Mouse (Mus musculus): ENCODE measurements around the gene Txn2. TPM values are rescaled to one million over a fixed set of nuclear protein-coding genes. Genes with fewer than 3 reads are reported as not detected.
A peak's percentile ranks its signal among the peaks of the same experiment; 100 is the strongest.

The Txn2 gene
- polyA plus RNA-seq, 1 experiment from 2014 or later: 253 TPM

GRCm38 (mm10) chr15:77930986-77931688, 2.3 kb upstream of the Txn2 start:
- H3K36me3 ChIP-seq (ENCODE audit: control insufficient read depth, insufficient read depth, low read length): no peaks in the 10 kb centered on the region
- H3K4me3 ChIP-seq (ENCODE audit: low read depth, low read length): no peak overlapping the region
- H3K27ac ChIP-seq (ENCODE audit: low read depth, low read length): no peak overlapping the region
- DNase-seq (ENCODE audit: low spot score) (no peak), ATAC-seq (ENCODE audit: low FRiP score) (no peak)
- H3K27me3 ChIP-seq (ENCODE audit: control insufficient read depth, insufficient read depth, low read length): no peaks in the 10 kb centered on the region
- peaks cover 6% of the 10 kb centered on the region; the same call in 1 of the 2 replicates for H3K4me1 ChIP-seq (replicated peaks; ENCODE audit: control insufficient read depth, insufficient read depth, low read length)
- 80% methylated on average over 6 of the region's 6 CpGs for WGBS
- H3K9ac ChIP-seq (ENCODE audit: low read depth, low read length): no peak overlapping the region
- H3K9me3 ChIP-seq (ENCODE audit: control insufficient read depth, low read length): no peaks in the 10 kb centered on the region
- no peak overlapping the region for H3K4me2 ChIP-seq (replicated peaks; ENCODE audit: low read depth, low read length)

GRCm38 (mm10) chr15:77929804-77930203, 998 bp upstream of the Txn2 start:
- H3K4me3 ChIP-seq (ENCODE audit: low read depth, low read length): peak overlapping the region; percentile 43
- no peaks in the 10 kb centered on the region for H3K27me3 ChIP-seq (ENCODE audit: control insufficient read depth, insufficient read depth, low read length)
- DNase-seq (ENCODE audit: low spot score) (no peak), ATAC-seq (ENCODE audit: low FRiP score) (no peak)
- no peaks in the 10 kb centered on the region for H3K9me3 ChIP-seq (ENCODE audit: control insufficient read depth, low read length)
- no peak overlapping the region for H3K27ac ChIP-seq (ENCODE audit: low read depth, low read length)
- WGBS: 53% methylated on average over 8 of the region's 8 CpGs
- H3K4me2 ChIP-seq (replicated peaks; ENCODE audit: low read depth, low read length): peak overlapping the region; percentile 75
- no peaks in the 10 kb centered on the region for H3K36me3 ChIP-seq (ENCODE audit: control insufficient read depth, insufficient read depth, low read length)
- peak overlapping the region; percentile 62 for H3K9ac ChIP-seq (ENCODE audit: low read depth, low read length)
- H3K4me1 ChIP-seq (replicated peaks; ENCODE audit: control insufficient read depth, insufficient read depth, low read length): peaks cover 6% of the 10 kb centered on the region; the same call in 1 of the 2 replicates

GRCm38 (mm10) chr15:77928091-77928490, 715 bp downstream of the Txn2 start:
- Histone ChIP-seq H3K27ac (ENCODE audit: low read depth, low read length) (no peak overlapping the region), H3K9ac (ENCODE audit: low read depth, low read length) (peak overlapping the region; percentile 40), H3K9me3 (ENCODE audit: control insufficient read depth, low read length) (no peaks in the 10 kb centered on the region), H3K4me3 (ENCODE audit: low read depth, low read length) (peak overlapping the region; percentile 43), H3K36me3 (ENCODE audit: control insufficient read depth, insufficient read depth, low read length) (peaks cover 9% of the 10 kb centered on the region), H3K4me2 (replicated peaks; ENCODE audit: low read depth, low read length) (peak overlapping the region; percentile 57), H3K4me1 (replicated peaks; ENCODE audit: control insufficient read depth, insufficient read depth, low read length) (peaks cover 6% of the 10 kb centered on the region; the same call in 1 of the 2 replicates), H3K27me3 (ENCODE audit: control insufficient read depth, insufficient read depth, low read length) (no peaks in the 10 kb centered on the region)
- DNase-seq (ENCODE audit: low spot score): no peak
- WGBS: 31% methylated on average over 4 of the region's 4 CpGs
- ATAC-seq (ENCODE audit: low FRiP score): no peak

GRCm38 (mm10) chr15:77926921-77927320, 1.9 kb downstream of the Txn2 start:
- H3K36me3 ChIP-seq (ENCODE audit: control insufficient read depth, insufficient read depth, low read length): peaks cover 12% of the 10 kb centered on the region
- 97% methylated on average over 5 of the region's 5 CpGs for WGBS
- H3K4me2 ChIP-seq (replicated peaks; ENCODE audit: low read depth, low read length): no peak overlapping the region
- no peaks in the 10 kb centered on the region for H3K9me3 ChIP-seq (ENCODE audit: control insufficient read depth, low read length)
- no peak overlapping the region for H3K4me3 ChIP-seq (ENCODE audit: low read depth, low read length)
- H3K9ac ChIP-seq (ENCODE audit: low read depth, low read length): no peak overlapping the region
- no peak overlapping the region for H3K27ac ChIP-seq (ENCODE audit: low read depth, low read length)
- no peaks in the 10 kb centered on the region for H3K27me3 ChIP-seq (ENCODE audit: control insufficient read depth, insufficient read depth, low read length)
- peaks cover 6% of the 10 kb centered on the region; the same call in 1 of the 2 replicates for H3K4me1 ChIP-seq (replicated peaks; ENCODE audit: control insufficient read depth, insufficient read depth, low read length)
- ATAC-seq (ENCODE audit: low FRiP score) (no peak), DNase-seq (ENCODE audit: low spot score) (no peak)

- Histone ChIP-seq H3K9me3 (ENCODE audit: control insufficient read depth, low read length) (no peaks in the 10 kb centered on the region), H3K4me1 (replicated peaks; ENCODE audit: control insufficient read depth, insufficient read depth, low read length) (peaks cover 6% of the 10 kb centered on the region; the same call in 1 of the 2 replicates), H3K4me2 (replicated peaks; ENCODE audit: low read depth, low read length) (no peak overlapping the region), H3K4me3 (ENCODE audit: low read depth, low read length) (no peak overlapping the region), H3K27me3 (ENCODE audit: control insufficient read depth, insufficient read depth, low read length) (no peaks in the 10 kb centered on the region), H3K36me3 (ENCODE audit: control insufficient read depth, insufficient read depth, low read length) (peaks cover 14% of the 10 kb centered on the region), H3K27ac (ENCODE audit: low read depth, low read length) (no peak overlapping the region), H3K9ac (ENCODE audit: low read depth, low read length) (no peak overlapping the region)
- ATAC-seq (ENCODE audit: low FRiP score) (no peak), DNase-seq (ENCODE audit: low spot score) (no peak)
- WGBS: 100% methylated on average over 2 of the region's 2 CpGs
Observed at GRCm38 (mm10) chr15:77925195-77925594, 3.6 kb downstream of the Txn2 start.

GRCm38 (mm10) chr15:77923267-77924035, 5.4 kb downstream of the Txn2 start:
- ATAC-seq (ENCODE audit: low FRiP score): no peak
- no peaks in the 10 kb centered on the region for H3K27me3 ChIP-seq (ENCODE audit: control insufficient read depth, insufficient read depth, low read length)
- DNase-seq (ENCODE audit: low spot score): no peak
- H3K36me3 ChIP-seq (ENCODE audit: control insufficient read depth, insufficient read depth, low read length): peaks cover 14% of the 10 kb centered on the region
- no peaks in the 10 kb centered on the region for H3K9me3 ChIP-seq (ENCODE audit: control insufficient read depth, low read length)
- peaks cover 4% of the 10 kb centered on the region; the same call in 1 of the 2 replicates for H3K4me1 ChIP-seq (replicated peaks; ENCODE audit: control insufficient read depth, insufficient read depth, low read length)
- no peak overlapping the region for H3K4me2 ChIP-seq (replicated peaks; ENCODE audit: low read depth, low read length)
- 70% methylated on average over 9 of the region's 9 CpGs for WGBS
- no peak overlapping the region for H3K27ac ChIP-seq (ENCODE audit: low read depth, low read length)
- no peak overlapping the region for H3K9ac ChIP-seq (ENCODE audit: low read depth, low read length)
- no peak overlapping the region for H3K4me3 ChIP-seq (ENCODE audit: low read depth, low read length)

GRCm38 (mm10) chr15:77922710-77923109, 6.1 kb downstream of the Txn2 start:
- peaks cover under 1% of the 10 kb centered on the region; the same call in 1 of the 2 replicates for H3K4me1 ChIP-seq (replicated peaks; ENCODE audit: control insufficient read depth, insufficient read depth, low read length)

GRCm38 (mm10) chr15:77921636-77922035, 7.2 kb downstream of the Txn2 start:
- Histone ChIP-seq H3K4me3 (ENCODE audit: low read depth, low read length) (no peak overlapping the region), H3K36me3 (ENCODE audit: control insufficient read depth, insufficient read depth, low read length) (peaks cover 17% of the 10 kb centered on the region), H3K4me2 (replicated peaks; ENCODE audit: low read depth, low read length) (no peak overlapping the region), H3K9ac (ENCODE audit: low read depth, low read length) (no peak overlapping the region), H3K9me3 (ENCODE audit: control insufficient read depth, low read length) (no peaks in the 10 kb centered on the region), H3K27ac (ENCODE audit: low read depth, low read length) (no peak overlapping the region), H3K27me3 (ENCODE audit: control insufficient read depth, insufficient read depth, low read length) (no peaks in the 10 kb centered on the region), H3K4me1 (replicated peaks; ENCODE audit: control insufficient read depth, insufficient read depth, low read length) (no peaks in the 10 kb centered on the region)
- no peak for DNase-seq (ENCODE audit: low spot score)
- ATAC-seq (ENCODE audit: low FRiP score): no peak
- 94% methylated on average over 6 of the region's 6 CpGs for WGBS

More at GRCm38 (mm10) chr15:77922710-77923109, 6.1 kb downstream of the Txn2 start:
- DNase-seq (ENCODE audit: low spot score) (no peak), ATAC-seq (ENCODE audit: low FRiP score) (no peak)
- H3K4me2 ChIP-seq (replicated peaks; ENCODE audit: low read depth, low read length): no peak overlapping the region
- WGBS: 90% methylated on average over 9 of the region's 9 CpGs
- H3K27me3 ChIP-seq (ENCODE audit: control insufficient read depth, insufficient read depth, low read length): no peaks in the 10 kb centered on the region
- H3K4me3 ChIP-seq (ENCODE audit: low read depth, low read length): no peak overlapping the region
- H3K9me3 ChIP-seq (ENCODE audit: control insufficient read depth, low read length): no peaks in the 10 kb centered on the region
- H3K27ac ChIP-seq (ENCODE audit: low read depth, low read length): no peak overlapping the region
- H3K9ac ChIP-seq (ENCODE audit: low read depth, low read length): no peak overlapping the region
- H3K36me3 ChIP-seq (ENCODE audit: control insufficient read depth, insufficient read depth, low read length): peaks cover 15% of the 10 kb centered on the region
